Mouse (Mus musculus) embryonic fibroblast, embryonic 13.5 days (primary cell): ENCODE measurements around the gene Tmem223.

ENCODE experiments used
- CTCF ChIP-seq: IDR thresholded peaks from 2 replicates; pipeline ENCODE4 v1.5.1; 2011; ENCODE audit warnings: mild to moderate bottlenecking, control low read depth, low read length, moderate library complexity, borderline replicate concordance; ENCODE audit not compliant: insufficient read depth
- POLR2A ChIP-seq: IDR thresholded peaks from 2 replicates; pipeline ENCODE4 v1.6.1; 2011; ENCODE audit warnings: low read depth, mild to moderate bottlenecking, control low read depth, low read length, moderate library complexity

GRCm38 (mm10) chr19:8723574-8724346, 47.0 kb upstream of the Tmem223 start:
- TF ChIP-seq CTCF: no peak
- TF ChIP-seq POLR2A: peak; percentile 24; the same call in 1 of the 2 replicates
